Mouse (Mus musculus): ENCODE measurements around the gene Etfa. TPM values are rescaled to one million over a fixed set of nuclear protein-coding genes. Genes with fewer than 3 reads are reported as not detected.

The Etfa gene
- polyA plus RNA-seq, 1 experiment from 2014 or later: 282 TPM

DNA sequence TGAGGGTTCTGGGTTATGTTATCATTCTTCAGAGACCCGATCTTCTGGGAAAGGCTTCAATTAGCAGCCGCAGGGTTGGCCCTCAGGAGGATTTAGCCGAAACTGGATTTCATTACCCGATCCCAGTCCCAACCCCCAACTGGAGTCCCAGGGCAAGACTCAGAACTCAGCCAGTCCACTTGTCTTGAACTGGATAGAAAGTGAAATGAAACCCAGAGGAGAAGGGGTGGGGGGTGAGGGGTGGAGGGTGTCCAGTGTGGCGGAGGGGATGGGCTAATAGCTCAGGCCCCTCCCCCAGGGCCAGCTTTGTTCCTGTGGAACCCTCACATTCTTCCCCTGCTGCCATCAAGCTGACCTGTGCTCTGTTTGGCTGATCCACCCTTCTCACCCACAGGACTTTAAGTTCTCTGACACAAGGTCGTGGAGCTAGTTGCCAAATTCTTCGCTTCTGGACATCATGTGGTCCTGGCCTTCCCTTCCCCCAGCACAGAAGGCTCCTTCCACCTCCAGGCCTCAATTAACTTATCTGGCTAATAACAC is 86.7 kb downstream of the Etfa start:
- H3K27me3 ChIP-seq: no peaks in the 10 kb centered on the region
- in situ Hi-C loops (cut with MboI; ENCODE audit: low pct_unique_long_range_greater_than_20kb): no loop called here
- CTCF ChIA-PET: no interaction called here
- TF ChIP-seq CTCF (IDR thresholded peaks at IDR 0.05): no peak
- DNase-seq (ENCODE audit: low read depth, low spot score) (no peak), ATAC-seq (no peak)
- POLR2A ChIA-PET: no interaction called here

DNA sequence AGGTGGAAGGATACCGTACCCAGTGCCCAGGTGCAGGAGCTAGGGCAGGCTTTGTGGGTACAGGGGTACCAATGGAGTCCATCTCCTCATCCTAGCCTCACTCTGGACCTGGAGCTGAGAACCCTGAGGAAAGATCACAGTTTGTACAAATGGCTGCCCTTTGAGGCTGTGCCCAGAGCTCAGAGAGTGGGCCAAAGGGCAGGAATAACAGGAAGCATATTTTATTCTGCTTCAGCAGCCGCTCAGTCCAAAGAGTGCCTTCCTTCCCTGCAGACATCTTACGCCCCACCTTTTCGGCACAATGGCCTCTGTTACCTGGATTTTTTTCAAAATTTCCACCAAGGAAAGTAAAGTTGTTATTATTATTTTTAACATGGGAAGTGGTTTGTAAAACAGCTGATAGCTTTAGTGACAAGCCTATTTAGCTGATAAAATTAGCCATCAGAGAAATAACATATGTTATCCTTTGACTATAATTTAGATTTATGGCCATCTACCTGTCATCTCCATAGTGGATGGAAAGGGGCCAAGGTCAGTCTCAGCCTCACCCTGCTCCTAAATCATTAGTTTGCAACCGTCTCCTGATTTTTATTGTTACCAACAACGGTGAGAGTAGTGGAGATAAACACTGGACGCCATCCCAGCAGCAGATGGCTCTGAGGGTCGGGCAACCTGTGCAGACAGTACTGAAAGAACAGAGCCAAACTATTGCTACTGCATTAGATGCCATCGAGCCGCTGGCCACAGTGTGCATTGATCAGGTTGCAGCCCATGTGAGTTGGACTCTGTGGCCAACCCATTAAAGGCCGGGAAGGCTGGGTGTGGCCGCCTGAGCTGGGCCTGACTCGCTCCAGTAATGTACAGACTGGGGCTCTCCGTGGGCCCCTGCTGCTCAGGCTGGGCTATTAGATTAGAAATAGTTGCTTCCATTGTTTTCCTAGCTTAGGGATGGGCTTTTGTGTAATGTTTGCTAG is 88.3 kb downstream of the Etfa start:
- ATAC-seq (no peak), DNase-seq (ENCODE audit: low read depth, low spot score) (no peak)
- in situ Hi-C loops (cut with MboI; ENCODE audit: low pct_unique_long_range_greater_than_20kb): no loop called here
- no peaks in the 10 kb centered on the region for H3K27me3 ChIP-seq
- no peak for TF ChIP-seq CTCF (IDR thresholded peaks at IDR 0.05)
- ChIA-PET CTCF (no interaction called here), POLR2A (no interaction called here)

GRCm38 (mm10) chr9:55421786-55422185 is 90.3 kb downstream of the Etfa start:
- POLR2A ChIA-PET: no interaction called here

DNA sequence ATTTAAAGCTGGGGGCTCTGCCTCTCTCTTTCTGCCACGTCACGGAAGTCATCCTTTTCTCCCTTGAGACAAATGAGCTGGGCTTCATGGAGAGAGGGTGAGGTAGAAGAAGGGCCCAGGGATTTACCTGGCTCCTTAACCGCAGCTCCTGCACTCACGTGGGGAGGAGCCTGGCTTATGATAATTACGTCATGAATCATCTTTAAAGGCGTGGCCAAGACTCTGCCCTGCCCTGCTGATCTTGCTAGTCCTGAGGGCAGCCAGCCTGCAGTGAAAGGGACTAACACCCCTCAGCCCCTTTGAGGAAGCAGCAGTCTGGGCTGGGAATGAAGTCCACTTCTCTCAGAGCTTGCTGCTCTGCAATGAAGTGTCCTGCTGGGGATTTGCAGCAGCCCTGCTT is 100.9 kb downstream of the Etfa start:
- ATAC-seq: no peak
- ChIA-PET CTCF (interaction anchor here (1.5 kb wide), 1 partner anchor 18 kb away, joined by 4 read pairs; no protein-coding TSS in a partner anchor), POLR2A (no interaction called here)
- TF ChIP-seq CTCF (IDR thresholded peaks at IDR 0.05): no peak
- no peak for DNase-seq (ENCODE audit: low read depth, low spot score)
- H3K27me3 ChIP-seq: peaks cover 9% of the 10 kb centered on the region
- in situ Hi-C loops (cut with MboI; ENCODE audit: low pct_unique_long_range_greater_than_20kb): no loop called here

More at GRCm38 (mm10) chr9:55421786-55422185, 90.3 kb downstream of the Etfa start:
- no peak for TF ChIP-seq CTCF (IDR thresholded peaks at IDR 0.05)
- DNase-seq (ENCODE audit: low read depth, low spot score) (no peak), ATAC-seq (no peak)
- in situ Hi-C loops (cut with MboI; ENCODE audit: low pct_unique_long_range_greater_than_20kb): no loop called here
- CTCF ChIA-PET: no interaction called here
- H3K27me3 ChIP-seq: peaks cover 7% of the 10 kb centered on the region

DNA sequence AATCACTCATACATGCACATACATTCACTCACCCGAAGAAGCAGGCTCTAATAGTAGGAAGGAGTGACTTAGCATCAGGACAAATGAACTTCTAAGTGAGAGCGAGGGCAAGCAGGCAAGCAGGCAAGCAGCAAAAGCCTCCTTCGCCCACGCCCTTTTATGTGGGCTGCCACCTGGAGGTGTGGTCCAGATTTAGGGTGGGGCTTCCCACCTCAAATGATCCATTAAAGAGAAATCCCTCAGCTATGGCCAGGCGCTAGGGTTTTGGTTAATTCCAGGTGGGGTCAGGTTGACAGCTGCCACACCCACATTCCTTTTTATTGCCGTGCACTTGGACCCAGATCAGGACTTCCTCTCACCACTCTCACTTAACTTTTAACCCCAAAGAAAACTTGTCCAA is 101.6 kb downstream of the Etfa start:
- CTCF ChIA-PET: interaction anchor here (1.5 kb wide), 1 partner anchor 18 kb away, joined by 4 read pairs; no protein-coding TSS in a partner anchor
- POLR2A ChIA-PET: interaction anchor here (0.6 kb wide), 1 partner anchor 16 kb away, joined by 3 read pairs; no protein-coding TSS in a partner anchor

GRCm38 (mm10) chr9:55409833-55410232 is 102.2 kb downstream of the Etfa start:
- in situ Hi-C loops (cut with MboI; ENCODE audit: low pct_unique_long_range_greater_than_20kb): no loop called here
- no peak for DNase-seq (ENCODE audit: low read depth, low spot score)

More for the DNA sequence above, 101.6 kb downstream of the Etfa start:
- peaks cover 15% of the 10 kb centered on the region for H3K27me3 ChIP-seq
- DNase-seq (ENCODE audit: low read depth, low spot score) (no peak), ATAC-seq (no peak)
- TF ChIP-seq CTCF (IDR thresholded peaks at IDR 0.05): no peak
- in situ Hi-C loops (cut with MboI; ENCODE audit: low pct_unique_long_range_greater_than_20kb): no loop called here

DNA sequence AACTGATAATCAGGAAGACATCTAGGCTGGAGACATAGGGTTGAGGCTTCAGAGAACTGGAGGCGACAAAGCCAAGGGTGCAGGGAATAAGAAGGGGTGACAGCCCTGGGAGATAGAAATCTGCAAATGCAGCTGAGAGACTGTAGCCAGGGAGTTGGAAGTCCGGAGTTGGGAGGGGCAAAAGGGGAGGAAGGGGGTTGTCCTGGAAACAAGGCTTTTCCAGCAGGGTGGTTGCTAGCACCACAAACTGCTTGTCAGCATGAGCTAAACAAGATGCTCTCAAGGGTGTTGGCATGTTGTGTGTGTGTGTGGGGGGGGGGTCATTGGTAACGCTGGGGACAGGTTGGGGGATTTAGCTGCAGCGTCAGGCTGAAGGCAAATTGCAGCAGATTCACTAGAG is 103.2 kb downstream of the Etfa start:
- peaks cover 20% of the 10 kb centered on the region for H3K27me3 ChIP-seq
- ATAC-seq: no peak
- ChIA-PET POLR2A (no interaction called here), CTCF (no interaction called here)
- TF ChIP-seq CTCF (IDR thresholded peaks at IDR 0.05): no peak
- DNase-seq (ENCODE audit: low read depth, low spot score): no peak
- in situ Hi-C loops (cut with MboI; ENCODE audit: low pct_unique_long_range_greater_than_20kb): no loop called here

More at GRCm38 (mm10) chr9:55409833-55410232, 102.2 kb downstream of the Etfa start:
- no peak for TF ChIP-seq CTCF (IDR thresholded peaks at IDR 0.05)
- no peak for ATAC-seq
- POLR2A ChIA-PET: interaction anchor here (0.6 kb wide), 1 partner anchor 16 kb away, joined by 3 read pairs; no protein-coding TSS in a partner anchor
- CTCF ChIA-PET: interaction anchor here (0.6 to 1.5 kb wide), 2 partner anchors 9 to 17 kb away, joined by 3 to 4 read pairs; no protein-coding TSS in a partner anchor
- H3K27me3 ChIP-seq: peaks cover 19% of the 10 kb centered on the region

DNA sequence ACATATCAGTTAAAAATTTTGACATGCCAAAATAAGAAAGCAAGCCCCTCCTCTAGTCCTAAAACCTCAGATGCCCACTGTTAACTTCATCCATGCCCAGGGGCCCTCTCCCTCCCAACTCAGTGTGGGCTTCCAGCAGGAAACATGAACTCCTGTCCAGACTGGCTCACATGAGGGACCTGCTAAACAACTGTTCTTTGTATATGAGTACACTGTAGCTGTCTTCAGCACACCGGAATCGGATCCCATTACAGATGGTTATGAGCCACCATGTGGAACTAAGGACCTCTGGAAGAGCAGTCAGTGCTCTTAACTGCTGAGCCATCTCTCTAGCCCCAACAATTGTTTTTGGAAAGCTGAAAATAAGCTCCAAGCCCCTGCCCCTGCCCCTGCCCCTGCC is 105.3 kb downstream of the Etfa start:
- ATAC-seq: no peak

GRCm38 (mm10) chr9:55404976-55405702 is 106.9 kb downstream of the Etfa start:
- peaks cover 24% of the 10 kb centered on the region for H3K27me3 ChIP-seq
- DNase-seq (ENCODE audit: low read depth, low spot score) (no peak), ATAC-seq (no peak)
- POLR2A ChIA-PET: no interaction called here
- CTCF ChIA-PET: interaction anchor here (2.0 kb wide), 1 partner anchor 13 kb away, joined by 4 read pairs; no protein-coding TSS in a partner anchor
- no peak for TF ChIP-seq CTCF (IDR thresholded peaks at IDR 0.05)
- in situ Hi-C loops (cut with MboI; ENCODE audit: low pct_unique_long_range_greater_than_20kb): no loop called here

More for the DNA sequence above, 105.3 kb downstream of the Etfa start:
- ChIA-PET CTCF (interaction anchor here (2.0 kb wide), 1 partner anchor 15 kb away, joined by 4 read pairs; no protein-coding TSS in a partner anchor), POLR2A (no interaction called here)
- DNase-seq (ENCODE audit: low read depth, low spot score): no peak
- in situ Hi-C loops (cut with MboI; ENCODE audit: low pct_unique_long_range_greater_than_20kb): no loop called here
- peaks cover 24% of the 10 kb centered on the region for H3K27me3 ChIP-seq
- no peak for TF ChIP-seq CTCF (IDR thresholded peaks at IDR 0.05)

Other genes starting within 250 kb of the Etfa start
- 2.1 TPM for gene Nrg4, start 185.4 kb downstream of the Etfa start, polyA plus RNA-seq (2021)
- gene Tmem266, start 185.3 kb downstream of the Etfa start, polyA plus RNA-seq (2021): 1.3 TPM
- 4.6 TPM for gene Isl2, start 26.4 kb upstream of the Etfa start, polyA plus RNA-seq (2021)